Mouse (Mus musculus) kidney, postnatal 4 days (tissue): Measurements from ENCODE around the gene Men1.
A peak's percentile ranks its signal among the peaks of the same experiment; 100 is the strongest.

Source experiments
- DNase-seq, 2 experiments: peaks; one replicate each; pipeline ENCODE4 v3.0.0; 2021; ENCODE audit warnings: mixed read lengths in 2 of 2

Men1 gene

DNA sequence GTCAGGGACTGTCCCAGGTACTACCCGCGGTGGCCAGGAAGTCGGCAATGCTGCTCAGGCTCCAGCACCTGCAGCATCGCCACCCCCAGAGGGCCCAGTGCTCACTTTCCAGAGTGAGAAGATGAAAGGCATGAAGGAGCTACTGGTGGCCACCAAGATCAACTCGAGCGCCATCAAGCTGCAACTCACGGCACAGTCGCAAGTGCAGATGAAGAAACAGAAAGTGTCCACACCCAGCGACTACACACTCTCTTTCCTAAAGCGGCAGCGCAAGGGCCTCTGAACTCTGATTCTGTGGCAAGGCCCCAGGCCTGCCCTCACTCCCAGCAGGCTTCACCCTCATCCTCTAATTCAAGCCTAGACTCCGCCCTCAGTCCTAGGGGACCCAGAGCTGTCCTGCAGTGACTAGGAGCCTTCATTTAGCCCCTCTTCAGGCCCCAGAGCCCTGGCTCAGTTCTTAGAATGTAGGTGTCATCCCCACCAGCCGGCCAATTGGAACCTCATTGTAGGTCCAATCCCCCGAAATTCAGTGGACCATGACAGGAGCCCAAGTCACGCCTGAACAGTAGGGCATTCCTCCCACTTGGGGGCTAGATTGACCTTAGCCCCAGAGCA is 5.2 kb downstream of the Men1 start:
- peak; percentile 54 to 73 for DNase-seq

DNA sequence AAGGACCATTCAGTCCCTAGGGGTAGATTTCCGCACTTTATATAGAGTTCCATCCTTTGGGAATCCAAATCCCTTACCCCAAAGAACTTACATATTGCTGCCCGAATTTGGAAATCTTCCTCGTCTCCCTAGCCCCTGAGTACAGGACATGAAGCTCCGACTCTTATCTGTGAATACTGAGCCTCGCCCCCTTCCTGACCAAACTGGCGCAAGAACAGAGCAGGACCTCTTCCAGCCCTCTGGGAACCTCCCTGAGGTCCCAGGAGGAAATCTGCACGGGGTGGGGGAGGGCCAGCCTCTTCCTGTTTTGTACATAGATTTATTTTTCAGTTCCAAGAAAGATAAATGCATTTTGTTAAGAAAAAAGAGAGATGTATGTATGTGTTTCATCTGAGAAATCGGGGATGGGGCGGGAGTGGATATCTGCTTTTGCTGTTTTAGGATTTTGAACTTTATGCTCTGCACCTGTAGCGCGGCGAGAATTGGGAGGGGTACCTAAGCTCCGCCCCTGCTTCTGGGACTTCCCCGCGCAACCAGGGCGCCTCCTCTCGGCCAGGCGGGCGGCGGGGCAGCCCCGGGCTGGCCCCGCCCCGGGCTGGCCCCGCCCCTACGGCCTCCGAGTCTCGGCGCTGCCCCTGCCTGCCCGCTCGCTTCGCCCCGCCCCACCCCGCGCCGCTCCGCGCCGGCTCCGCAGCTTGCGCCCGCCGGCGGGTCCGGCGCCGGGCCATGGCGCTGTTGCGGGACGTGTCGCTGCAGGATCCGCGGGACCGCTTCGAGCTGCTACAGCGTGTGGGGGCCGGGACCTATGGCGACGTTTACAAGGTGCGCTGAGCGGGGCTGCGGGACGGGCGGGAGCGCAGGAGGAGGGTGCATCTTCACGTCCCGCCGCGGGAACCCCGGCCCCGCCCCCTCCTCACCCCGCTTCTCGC is 6.0 kb downstream of the Men1 start, which contains the start of gene Map4k2:
Map4k2 (plus strand) TSS at position 612 of the 929 bp plus-strand sequence.
- DNase-seq = peak; percentile 89 to 94

DNA sequence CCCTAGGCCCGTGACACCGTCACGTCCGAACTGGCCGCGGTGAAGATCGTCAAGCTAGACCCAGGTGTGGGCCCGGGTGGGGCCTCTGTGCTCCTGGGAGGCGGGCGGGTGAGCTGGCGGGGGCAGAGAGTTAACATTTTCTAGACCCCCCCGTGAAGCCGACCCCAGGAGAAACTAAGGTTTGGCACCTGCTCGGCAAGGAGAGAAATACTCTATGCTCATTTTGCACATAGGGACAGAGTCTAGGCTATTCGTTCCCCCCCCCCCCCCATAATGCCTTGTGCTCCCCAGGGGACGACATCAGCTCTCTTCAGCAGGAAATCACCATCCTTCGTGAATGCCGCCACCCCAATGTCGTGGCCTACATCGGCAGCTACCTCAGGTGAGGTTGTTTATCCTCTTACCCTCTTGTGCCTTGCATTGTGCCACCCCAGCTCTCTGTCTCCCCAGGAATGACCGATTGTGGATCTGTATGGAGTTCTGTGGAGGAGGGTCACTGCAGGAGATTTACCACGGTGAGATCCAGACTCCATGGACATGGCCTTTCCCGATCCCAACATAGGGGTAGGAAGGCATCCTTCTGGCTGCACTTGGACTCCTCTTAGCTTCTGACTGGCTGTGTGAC is 6.8 kb downstream of the Men1 start:
- no peak for DNase-seq

DNA sequence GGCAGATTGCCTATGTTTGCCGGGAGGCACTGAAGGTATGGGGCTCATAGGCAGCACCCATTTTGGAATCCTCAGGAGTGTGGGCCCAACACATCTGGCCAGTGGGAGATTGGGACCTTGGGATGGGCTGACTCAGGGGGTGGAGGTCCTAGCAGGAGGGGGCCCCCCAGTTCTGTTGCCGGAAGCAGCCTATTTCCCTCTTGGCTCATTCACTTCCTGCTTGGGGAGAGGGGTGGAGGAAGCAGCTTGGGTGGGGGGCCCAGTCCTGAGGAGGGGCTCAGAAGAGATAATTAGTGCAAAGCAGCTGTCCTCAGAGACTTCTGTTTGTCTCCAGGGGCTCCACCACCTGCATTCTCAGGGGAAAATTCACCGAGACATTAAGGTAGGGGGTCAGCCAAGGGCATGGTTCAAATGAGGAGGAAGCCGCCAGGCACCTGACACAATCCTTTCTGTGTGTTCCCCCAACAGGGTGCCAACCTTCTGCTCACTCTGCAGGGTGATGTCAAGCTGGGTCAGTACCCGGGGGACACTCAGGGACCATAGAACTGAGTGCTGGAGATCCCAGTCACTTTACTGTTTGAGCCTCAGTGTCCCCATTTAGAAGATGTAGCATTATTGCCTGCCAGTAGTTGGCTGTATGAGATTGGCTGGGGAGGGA is 7.6 kb downstream of the Men1 start:
- no peak for DNase-seq

DNA sequence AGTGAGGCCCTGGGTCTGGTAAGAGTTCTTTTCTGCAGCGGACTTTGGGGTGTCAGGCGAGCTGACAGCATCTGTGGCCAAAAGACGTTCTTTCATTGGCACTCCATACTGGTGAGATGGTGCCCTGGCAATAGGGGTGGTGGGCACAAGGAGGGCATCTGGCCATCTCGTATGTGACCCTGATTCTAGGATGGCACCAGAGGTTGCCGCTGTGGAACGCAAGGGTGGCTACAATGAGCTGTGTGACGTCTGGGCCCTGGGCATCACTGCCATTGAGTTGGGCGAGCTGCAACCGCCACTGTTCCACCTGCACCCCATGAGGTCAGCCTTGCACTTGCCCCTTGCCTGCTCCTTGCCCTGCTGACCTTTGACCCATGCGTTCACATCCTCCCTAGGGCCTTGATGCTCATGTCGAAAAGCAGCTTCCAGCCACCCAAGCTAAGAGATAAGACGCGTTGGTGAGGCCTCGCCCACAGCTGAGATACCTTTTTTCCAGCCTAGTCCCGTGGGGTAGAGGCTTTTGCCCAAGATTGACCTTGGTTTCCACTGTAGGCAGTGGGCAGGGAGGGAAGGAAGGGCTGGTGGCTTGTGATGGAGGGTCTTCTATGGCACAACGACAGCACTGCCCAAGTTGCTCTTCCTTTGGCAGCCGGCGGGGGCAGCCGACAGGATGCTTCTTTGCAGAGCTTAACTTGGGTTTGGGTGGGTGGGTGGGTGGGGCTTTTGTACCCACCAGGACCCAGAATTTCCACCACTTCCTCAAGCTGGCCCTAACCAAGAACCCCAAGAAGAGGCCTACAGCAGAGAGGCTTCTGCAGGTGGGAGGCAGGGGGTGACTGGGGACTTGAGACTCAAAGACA is 8.5 kb downstream of the Men1 start:
- DNase-seq = no peak

DNA sequence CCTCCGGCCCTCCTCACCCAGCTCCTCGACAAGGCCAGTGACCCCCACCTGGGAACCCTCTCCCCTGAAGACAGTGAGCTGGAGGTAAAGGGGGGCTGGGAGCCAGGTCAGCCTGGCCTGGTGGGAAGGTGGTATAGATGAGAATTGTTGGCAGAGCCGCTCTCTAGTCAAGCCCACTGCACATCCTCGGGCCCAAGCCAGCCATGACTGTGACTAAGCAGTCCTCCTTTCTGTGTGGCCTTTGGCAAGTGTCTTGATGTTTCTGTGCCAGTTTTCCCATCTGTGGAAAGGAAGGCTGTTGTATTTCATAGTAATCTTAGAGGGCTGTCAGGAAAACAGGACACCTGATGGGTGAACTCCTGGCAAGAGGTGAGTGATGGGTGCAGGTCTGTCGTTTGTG is 9.2 kb downstream of the Men1 start:
- no peak for DNase-seq

DNA sequence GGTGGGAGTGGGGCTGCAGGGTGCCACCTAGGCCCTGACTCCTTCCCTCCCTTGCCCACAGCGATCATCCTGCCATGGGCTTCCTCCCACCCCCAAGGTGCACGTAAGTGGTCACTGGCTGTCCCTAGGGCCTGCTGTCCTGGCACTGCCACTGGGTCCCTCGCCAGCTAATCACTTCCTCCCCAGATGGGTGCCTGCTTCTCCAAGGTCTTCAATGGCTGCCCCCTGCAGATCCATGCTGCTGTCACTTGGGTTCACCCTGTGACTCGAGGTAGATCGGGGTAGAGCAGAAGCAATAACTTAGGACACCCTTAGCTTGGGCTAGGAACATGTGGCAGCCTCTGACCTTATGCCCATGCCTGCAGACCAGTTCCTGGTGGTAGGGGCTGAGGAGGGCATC is 11.2 kb downstream of the Men1 start:
- DNase-seq = no peak

DNA sequence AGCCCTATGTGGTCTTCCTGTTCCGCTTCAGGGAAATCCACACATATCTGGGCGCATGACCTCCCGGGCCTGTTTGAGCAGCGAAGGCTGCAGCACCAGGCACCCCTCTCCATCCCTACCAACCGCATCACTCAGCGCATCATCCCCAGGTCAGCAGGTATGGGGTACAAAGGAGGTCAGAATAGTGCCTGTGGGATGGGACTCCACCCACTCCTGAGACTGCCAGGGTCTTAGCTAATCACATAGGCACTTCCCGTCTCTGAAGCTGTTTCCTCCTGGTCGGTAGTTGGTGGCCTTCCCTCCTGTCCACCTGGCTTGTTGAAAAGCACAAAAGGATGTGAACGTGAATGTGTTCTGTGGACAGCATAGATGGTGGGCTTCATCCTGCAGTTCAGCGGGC is 11.9 kb downstream of the Men1 start:
- no peak for DNase-seq

DNA sequence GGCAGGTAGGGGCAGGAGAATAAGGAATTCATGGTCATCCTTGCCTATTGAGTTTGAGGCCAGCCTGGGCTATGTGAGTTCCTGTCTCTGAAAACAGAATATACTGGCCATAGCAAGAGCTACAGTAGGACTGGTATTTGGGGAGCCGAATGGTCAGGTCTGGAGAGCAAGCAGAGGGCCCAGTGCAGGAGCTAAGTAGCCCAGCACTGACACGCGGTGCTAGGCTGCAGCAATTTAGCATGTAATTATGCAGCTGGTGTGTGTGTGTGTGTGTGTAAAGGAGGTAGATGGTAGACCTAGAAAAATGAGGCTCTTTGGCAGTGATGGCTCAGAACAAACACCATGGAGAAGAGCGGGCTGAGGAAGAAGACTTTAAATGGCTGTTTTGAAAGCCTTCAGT is 12.8 kb downstream of the Men1 start:
- no peak for DNase-seq

DNA sequence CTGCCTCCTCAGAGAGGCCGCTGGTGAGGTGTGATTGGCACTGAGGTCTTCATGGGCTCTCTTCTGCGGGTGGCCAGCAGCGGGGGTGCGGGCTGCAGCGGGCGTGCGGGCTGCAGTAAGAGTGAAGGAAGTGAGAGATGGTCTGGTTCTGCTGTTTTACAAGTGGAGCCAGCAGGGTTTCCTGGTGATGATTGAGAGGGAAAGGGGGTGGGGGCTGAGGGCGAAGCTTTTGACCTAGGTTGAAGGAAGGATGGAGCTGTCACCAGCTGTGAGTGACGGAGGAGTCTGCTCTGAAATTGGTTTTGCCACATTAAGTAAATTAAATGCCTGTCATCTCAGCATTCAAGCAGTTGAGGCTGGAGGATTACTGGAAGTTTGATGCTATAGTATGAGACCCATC is 13.9 kb downstream of the Men1 start:
- no peak for DNase-seq

DNA sequence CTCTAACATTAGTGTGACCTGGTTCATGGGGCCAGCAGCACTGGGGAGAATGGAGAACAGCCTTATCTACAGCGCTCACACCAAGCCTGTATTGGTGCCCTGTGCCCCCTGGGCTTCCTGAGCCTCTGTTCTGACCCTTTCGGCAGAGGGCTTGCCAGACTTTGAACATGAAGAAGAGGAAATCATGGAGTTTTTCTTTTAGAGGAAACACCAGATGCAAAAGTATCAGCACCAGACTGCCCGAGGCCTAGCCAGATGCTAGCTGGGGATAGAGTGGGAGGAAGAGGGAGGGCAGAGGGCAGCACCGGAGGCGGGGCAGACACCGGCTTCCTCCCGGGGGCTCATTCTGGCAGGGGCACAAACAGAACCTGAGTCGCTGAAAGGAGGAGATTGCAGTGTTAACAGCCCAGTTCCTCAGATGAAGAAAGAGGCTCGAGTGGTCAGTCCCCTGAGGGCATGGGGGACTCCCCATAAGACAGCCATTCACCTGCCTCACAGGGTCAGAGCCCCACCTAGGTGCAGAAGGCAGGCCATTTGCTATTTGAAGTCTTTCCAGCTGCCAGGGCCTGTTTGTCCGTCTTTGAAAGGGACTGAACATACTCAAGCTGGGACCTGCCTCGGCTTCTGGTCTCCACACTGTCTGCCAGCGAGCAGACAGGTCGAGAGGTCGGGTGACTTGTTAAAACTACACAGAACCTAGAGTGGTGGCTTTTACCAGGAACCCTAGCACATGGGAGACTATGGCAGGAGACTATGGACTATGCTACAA is 14.6 kb downstream of the Men1 start:
- peak; percentile 63 to 73 for DNase-seq

DNA sequence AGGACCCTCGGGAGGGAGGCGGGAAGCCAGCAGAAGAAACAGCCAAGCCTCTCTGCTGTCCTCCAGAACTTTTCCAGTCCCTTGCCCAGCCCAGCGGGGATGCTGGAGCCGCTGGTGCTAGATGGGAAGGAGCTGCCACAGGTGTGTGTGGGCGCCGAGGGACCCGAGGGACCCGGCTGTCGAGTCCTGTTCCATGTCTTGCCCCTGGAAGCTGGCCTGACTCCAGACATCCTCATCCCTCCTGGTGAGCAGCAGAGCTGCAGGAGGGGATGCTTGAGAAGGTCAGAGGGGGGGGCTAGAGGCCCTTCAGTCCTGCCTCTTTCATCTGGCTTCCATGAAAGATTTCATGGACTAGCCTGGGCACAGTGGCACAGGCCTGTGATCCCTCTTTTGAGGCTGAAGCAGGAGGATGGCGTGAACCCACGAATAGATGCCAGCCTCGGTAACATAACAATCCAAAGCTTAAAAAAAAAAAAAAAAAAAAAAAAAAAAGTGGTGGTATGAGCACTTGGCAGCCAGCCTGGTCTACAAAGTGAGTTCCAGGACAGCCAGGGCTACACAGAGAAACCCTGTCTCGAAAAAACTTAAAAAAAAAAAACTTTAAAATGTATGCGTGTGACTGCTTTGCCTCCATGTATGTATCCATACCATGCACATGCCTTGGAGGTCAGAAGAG is 16.8 kb downstream of the Men1 start:
- DNase-seq = no peak

DNA sequence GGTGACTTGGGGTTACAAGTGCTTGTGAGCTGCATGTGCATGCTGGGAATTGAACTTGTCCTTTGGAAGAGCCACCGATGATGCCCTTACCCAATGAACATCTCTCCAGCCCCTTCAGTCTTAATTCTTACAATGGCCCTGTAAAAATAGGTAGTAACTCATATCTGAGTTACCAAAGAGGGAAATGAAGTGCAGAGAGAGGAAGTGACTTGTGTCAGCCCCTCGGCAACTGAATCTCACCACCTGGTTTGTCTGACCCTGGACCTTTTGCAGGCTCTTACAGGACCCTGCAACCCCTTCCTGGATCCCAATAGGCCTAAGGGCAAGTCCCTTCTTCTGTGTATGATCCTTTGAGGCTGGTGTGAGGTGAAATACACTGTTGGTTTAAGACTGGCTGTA is 17.3 kb downstream of the Men1 start:
- no peak for DNase-seq

DNA sequence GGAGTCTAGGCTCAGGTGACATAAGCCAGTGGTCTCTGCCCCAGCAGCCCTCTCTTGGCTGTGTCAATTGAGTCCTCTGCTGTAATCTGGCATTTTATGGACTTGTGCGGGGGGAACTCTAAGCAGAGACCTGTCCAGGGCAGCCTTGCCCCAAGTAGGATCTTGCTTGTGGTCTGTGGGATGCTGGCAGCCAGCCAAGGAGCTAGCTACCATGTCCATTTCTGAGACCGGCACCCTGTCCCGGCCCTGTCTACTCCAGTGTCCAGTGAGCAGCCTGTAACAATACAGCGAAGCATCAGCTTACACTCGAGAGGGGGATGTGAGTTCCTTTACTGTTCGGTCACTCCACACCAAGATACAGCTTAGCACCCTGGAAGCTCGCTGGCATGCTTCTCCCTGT is 19.3 kb downstream of the Men1 start:
- no peak for DNase-seq

DNA sequence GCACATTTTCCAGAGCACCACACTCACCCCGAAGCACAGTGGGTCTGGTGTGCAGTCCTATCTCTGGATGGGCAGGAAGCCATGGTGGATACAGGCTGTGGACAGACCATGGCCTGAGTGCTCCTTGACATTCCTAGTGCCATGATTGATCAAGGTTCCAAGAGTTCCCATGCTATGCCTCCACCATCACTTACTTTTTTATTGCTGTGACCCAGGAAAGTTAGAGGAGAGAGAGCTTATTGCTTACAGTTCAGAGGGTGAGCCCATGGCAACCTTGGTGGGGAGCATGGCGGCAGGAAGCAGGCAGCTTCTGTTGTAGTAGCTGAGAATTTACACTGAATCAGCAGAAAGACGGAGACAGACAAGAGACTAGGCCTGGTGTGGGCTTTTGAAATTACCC is 26.5 kb downstream of the Men1 start:
- DNase-seq = no peak

DNA sequence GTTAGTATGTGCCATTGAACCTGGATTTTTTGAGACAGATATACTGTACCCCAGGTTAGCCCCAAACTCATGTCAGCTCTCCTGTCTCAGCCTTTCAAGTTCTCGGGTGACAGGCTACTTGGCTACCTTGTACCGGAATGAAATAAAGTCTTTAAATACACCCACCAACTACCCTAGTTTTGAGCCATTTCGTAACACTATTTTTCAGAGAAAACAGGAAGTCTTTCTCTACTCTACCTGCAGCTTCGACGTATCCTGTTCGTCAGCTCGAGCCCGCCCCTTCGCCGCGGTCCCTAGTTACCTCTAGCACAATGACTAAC is 28.3 kb downstream of the Men1 start:
- DNase-seq = no peak

DNA sequence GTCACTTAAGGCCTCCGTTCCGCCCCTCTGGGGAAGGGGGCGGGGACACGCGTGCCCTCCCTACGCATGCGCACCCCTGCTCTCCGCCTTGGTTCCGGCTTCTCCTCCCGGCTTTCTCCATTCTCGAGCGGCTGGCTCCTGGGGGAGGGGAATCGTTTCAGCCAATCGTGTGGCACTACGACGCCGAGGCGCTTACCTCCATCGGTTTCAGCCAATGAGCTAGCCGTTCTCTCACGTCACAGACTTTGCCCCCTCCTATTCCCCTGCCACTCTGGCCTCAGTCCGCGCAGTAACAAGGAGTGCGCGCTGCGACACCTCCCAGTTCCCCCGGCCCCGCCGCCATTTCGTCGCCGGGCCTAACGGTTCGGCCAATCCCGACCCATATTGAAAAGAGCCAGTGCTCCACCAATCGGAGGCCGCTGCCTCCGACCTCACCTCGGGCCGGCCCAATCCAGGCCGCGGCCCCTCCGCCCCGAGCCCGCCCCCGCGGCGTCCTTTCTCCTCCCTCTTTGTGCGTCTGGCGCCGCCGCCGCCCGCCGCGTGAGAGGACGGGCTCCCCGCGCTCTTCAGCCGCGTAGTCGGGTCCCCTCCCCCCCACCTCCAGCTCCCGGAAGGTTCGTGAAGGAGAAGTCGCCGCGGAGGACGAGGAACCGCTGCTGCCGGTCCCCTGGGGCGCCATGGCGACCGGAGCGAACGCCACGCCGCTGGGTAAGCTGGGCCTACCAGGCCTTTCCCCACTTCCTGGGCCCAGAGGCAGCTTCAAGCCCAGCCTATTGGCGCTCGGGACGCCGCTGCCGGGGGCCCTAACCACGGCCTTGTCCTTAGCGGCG is 28.8 kb downstream of the Men1 start, which contains the start of gene Sf1:
Sf1 (plus strand) TSS at position 280 of the 830 bp plus-strand sequence.
- peak; percentile 99 to 100 for DNase-seq

DNA sequence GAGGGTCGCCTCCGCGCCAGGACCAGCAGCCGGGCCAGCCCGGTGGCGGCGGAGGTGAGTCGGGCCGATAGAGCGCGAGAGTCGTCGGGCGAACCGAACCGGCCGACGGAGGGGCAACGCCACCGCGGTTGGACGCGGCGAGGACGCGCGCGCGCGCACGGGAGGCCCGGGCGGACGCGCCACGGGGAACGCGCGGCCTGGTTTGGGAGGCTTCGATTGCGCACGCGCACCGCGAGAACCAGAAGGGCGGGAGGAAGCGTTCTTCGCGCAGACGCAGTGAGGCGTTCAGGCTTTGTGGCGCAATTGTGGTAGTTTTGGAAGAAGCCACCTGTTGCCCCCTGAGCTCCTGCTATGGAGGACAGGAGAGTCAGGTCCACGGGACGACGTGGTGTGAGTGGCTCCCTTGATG is 29.5 kb downstream of the Men1 start:
- peak; percentile 94 to 96 for DNase-seq

DNA sequence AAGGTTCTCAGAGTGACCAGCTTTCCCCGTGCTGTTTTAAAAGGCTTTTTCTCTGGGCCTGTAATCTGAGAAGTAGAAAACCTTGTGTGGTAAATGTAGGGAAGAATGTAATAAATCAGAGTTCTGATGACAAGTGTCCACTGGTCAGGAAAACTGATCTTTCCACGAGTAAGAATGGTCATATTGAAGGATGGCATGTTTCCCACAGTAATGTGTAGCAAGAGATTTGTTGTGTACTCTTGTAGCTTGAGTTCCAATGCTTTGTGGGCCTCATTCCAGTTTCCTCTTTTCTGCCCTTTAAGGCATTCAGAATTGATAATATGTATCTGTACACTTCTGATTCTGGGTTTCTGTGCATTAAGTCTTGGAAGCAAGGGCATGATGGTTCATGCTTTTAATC is 30.1 kb downstream of the Men1 start:
- no peak for DNase-seq

DNA sequence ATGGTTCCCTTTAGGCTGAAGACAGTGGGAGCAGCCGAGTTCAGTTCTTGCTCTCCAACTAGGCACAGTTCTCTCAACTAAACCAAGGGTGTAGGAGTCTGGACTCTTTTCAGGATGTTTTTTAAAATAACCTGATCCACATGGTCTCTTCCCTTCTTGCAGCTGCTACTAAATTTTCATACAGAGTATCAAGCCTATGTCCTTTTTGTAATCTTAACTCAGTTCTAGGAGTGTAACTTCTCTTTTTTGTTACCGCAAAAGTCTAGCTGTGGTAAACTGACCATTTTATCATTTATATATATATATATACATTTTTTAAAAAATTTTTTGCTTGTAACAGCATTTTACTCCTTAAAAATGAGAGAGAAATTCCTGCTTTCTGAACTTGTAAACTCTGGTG is 35.4 kb downstream of the Men1 start:
- no peak for DNase-seq
